Mouse (Mus musculus) right cerebral cortex, postnatal 10 days (tissue): Measurements from ENCODE around the gene Nde1.
A peak's percentile ranks its signal among the peaks of the same experiment; 100 is the strongest.

Experiments
- DNase-seq, 2 experiments: peaks; one replicate each; pipeline ENCODE4 v3.0.0; 2021; ENCODE audit warnings: low spot score in 2 of 2

The Nde1 gene

GRCm38 (mm10) chr16:14163731-14164130 is 656 bp downstream of the Nde1 start:
- DNase-seq = no peak

DNA sequence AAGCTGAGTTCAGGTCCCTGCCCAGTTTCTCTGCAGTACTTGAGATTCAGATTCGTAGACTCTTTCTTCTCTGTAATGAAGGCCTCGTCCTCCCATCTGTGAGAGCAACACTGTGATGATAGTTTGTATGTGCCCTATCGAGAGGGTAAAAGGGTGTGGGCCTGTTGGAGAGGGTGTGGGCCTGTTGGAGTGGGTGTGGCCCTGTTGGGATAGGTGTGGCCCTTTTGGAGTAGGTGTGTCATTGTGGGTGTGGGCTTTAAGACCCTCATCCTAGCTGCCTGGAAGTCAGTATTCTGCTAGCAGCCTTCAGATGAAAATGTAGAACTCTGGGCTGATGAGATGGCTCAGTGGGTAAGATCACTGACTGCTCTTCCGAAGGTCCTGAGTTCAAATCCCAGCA is 3.4 kb downstream of the Nde1 start:
- DNase-seq = no peak

GRCm38 (mm10) chr16:14169706-14170105 is 6.6 kb downstream of the Nde1 start:
- no peak for DNase-seq

DNA sequence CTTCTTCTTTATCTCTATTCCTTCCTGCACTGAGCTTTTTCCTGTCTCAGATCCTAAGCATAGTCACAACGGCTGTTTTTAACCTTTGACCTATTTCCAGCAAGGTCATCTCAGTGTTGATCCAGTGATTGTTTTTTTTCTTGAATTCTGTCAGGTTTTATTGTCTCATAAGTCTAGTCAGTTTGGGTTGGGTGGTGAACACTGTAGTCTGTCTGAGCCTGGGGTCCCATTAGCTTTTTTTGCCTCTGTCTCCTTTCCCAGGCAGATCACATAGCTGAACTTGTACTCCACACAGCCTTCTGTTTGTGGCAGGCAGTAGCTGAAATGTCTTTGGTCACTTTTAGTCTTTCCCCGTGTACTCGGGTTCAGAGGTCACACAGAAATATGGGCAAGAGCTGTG is 15.0 kb downstream of the Nde1 start:
- DNase-seq = no peak

DNA sequence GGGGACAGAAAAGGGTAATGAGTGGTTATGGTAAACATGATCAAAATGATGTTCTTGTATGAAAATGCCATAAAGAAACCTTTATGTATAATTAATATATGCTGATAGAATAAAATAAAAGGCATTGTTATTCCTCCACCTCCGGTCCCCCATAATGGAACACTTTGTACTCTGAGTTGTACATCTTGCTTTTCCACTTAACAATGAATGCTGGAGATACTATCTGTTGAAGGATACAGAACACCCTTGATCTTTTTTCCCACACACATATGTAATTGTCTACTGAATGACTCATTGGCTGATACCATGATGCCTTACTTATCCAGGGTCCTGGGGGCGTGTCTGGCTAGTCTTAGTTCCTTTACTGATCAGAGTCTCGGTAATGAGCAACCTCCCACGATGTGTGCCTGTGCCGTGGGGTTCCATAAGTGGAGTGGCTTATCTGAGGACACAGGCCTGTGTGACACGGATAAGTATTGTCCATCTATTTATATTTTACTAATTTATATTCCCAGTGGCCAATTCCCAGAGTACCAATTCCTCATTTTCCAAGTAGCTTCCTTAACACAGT is 17.2 kb downstream of the Nde1 start:
- no peak for DNase-seq

DNA sequence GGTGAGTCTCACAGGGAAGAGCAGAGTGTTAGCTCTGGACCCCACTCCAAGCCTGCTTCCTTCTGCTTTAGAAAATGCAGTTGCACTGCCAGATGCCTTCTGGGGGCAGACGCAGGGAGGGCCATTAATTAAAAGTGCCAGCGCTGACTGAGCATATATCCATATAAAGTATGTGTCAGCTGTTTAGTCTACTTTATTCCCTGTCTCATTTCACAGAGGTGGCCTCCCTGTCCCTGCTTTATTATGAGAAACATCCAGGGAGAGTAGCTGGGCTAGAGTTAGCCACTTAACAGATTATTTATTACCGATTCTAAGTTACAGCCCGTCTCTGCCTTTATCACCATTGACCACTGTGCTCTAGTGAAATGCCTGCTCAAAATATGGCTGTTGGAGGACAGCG is 19.3 kb downstream of the Nde1 start:
- DNase-seq = no peak

DNA sequence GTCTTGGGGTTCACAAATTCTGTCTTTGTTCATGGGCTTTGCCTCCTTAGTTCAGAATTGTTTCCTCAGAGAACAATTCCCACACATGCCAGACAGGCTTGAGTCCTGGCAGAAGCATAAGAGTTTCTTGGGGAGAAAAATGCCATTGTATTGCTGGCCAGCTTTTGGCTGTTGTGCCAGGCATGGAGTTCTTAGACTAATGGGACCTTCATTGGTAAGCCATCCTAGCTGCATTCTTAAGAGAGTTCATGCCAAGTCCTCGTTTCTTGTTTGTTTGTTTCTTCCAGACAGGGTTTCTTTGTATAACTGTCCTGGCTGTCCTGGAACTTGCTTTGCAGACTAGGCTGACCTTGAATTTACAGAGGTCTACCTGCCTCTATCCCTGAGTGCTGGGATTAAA is 20.8 kb downstream of the Nde1 start:
- peak; percentile 49 to 52 for DNase-seq

DNA sequence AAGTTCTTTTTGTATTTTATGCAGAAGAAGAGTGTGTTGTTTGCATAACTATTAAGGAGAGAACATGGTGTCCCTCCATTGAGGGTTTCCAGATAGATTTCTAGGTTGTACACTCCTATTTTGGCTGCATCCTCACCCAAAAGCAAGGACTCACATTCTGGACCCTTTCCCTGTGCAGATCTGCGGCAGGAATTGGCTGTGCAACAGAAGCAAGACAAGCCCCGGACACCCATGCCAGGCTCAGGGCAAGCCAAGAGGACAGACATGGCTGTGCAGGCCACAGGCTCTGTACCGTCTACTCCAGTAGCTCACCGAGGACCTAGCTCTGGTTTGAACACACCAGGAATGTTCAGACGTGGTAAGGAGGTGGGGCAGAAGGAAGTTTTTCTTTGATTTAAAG is 22.4 kb downstream of the Nde1 start:
- peak; percentile 59 to 65 for DNase-seq

GRCm38 (mm10) chr16:14194164-14194950 is 31.3 kb downstream of the Nde1 start:
- no peak for DNase-seq

GRCm38 (mm10) chr16:14195427-14195826 is 32.4 kb downstream of the Nde1 start:
- peak; percentile 47 to 70 for DNase-seq

DNA sequence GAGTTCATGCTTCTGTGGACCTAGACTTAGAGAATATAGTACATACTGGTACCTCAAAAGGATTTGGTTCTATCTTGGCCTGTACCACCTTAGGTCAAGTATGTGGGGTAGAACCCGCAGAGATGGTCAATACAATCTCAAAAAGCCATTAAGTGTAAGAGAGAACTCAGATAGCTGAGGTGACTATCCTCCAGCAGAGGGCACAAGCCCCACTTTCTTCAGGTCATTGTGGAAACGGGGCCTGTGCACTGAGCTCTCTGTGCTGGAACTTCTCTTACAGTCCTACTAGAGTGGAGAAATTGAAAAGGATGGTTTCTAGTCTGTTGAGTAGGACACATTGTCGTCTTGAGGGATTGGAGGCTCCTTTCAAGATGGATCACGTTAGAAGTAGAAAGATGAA is 35.7 kb downstream of the Nde1 start:
- no peak for DNase-seq

GRCm38 (mm10) chr16:14215156-14215555 is 52.1 kb downstream of the Nde1 start:
- no peak for DNase-seq

DNA sequence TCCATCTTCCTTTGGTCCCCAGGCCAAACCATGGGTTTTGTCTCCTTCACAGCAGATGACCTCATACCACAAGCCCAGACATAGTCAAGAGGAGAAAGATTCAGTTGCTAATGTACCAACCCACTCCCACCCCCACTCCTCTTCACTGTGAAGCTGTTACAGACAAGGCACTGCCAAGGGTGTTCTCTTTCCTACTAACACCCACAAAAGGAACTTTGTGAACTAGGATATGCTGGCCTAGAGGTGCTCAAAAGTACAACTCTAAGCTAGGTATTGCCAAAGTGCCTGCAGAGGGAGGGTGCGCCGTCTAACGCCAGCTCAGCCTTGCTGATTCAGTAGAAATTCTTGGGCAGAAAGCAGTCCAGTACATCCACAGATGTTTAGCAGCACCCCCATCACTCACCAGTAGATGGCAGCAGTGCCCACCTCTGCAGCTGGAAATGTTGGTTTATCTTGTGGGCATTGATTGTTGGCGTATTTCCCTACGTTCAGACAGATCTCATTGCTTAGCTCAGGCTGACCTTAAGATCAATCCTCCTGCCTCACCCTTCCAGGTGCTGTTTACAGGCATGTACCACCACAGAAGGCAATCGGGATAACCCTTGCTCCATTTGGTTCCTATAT is 74.1 kb downstream of the Nde1 start:
- DNase-seq = peak; percentile 76 to 82

DNA sequence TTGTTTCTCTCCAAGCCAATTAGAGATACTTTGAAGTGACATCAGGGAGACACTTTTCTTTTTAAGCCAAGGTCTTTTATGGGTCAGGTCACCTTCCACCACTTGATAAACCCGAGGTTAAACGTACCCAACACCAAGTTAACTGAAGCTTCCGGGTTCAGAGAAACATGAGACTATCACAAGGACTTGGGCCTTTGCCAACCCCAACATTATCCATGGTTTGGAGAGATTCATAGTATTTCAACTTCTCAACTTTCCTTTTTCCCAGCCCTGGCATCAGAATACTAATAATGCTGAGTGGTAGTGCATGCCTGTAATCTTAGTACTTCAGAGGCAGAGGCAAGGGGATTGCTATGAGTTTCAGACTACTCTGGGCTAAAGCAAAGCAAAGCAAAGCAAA is 79.0 kb downstream of the Nde1 start:
- no peak for DNase-seq
